Mouse (Mus musculus) embryonic facial prominence, embryonic 11.5 days (tissue): ENCODE measurements at regions not wholly inside any gene's neighbourhood (a gene's known extent, or its start where the extent isn't known, plus 50 kb on each side); places are given as distances from the start of the nearest gene placed in this dataset.

Source experiments
- ATAC-seq: fragments of 200-750 bp; cut with Nextera tagmentation; replicated peaks from 2 replicates; pipeline ENCODE4 v1.8.0; 2017; ENCODE audit warnings: low read depth; ENCODE audit not compliant: insufficient number of reproducible peaks, low FRiP score, low TSS enrichment
- DNase-seq: peaks from one replicate; pipeline ENCODE4 v3.0.0-alpha.2; 2015; ENCODE audit warnings: low spot score
- H3K27ac ChIP-seq: fragments of 300-500 bp; sonication (generic); replicated peaks from 2 replicates; pipeline ENCODE4 v1.5.1; 2014; ENCODE audit warnings: mild to moderate bottlenecking, low read depth, low read length, control low read depth
- H3K27me3 ChIP-seq: fragments of 300-500 bp; sonication (generic); 2 replicates; pipeline ENCODE4 v1.6.1; 2014; ENCODE audit warnings: mild to moderate bottlenecking, low read length, moderate library complexity, mixed read lengths; ENCODE audit not compliant: control insufficient read depth, insufficient read depth
- H3K36me3 ChIP-seq: fragments of 300-500 bp; sonication (generic); replicated peaks from 2 replicates; pipeline ENCODE4 v1.6.1; 2014; ENCODE audit warnings: low read depth, mild to moderate bottlenecking, low read length, moderate library complexity, mixed read lengths; ENCODE audit not compliant: control insufficient read depth, insufficient read depth
- H3K4me1 ChIP-seq: fragments of 300-500 bp; sonication (generic); 2 replicates; pipeline ENCODE4 v1.6.1; 2014; ENCODE audit warnings: low read length, mixed read lengths; ENCODE audit not compliant: control insufficient read depth, insufficient read depth
- H3K4me2 ChIP-seq: fragments of 300-500 bp; sonication (generic); 2 replicates; pipeline ENCODE4 v1.6.1; 2014; ENCODE audit warnings: low read depth, mild to moderate bottlenecking, control low read depth, low read length, moderate library complexity
- H3K4me3 ChIP-seq: fragments of 300-500 bp; sonication (generic); 2 replicates; pipeline ENCODE4 v1.5.1; 2014; ENCODE audit warnings: low read depth, low read length, control low read depth
- H3K9ac ChIP-seq: fragments of 300-500 bp; sonication (generic); replicated peaks from 2 replicates; pipeline ENCODE4 v1.6.1; 2014; ENCODE audit warnings: mild to moderate bottlenecking, control low read depth, low read length
- H3K9me3 ChIP-seq: fragments of 300-500 bp; sonication (generic); replicated peaks from 2 replicates; pipeline ENCODE4 v1.6.1; 2016; ENCODE audit warnings: mild to moderate bottlenecking, low read length, inconsistent platforms, mixed read lengths; ENCODE audit not compliant: control insufficient read depth
- WGBS: fragments of 180-500 bp; shearing (Covaris S2); extraction: QIAGEN DNeasy Blood & Tissue Kit; methylation state at CpG from one replicate; pipeline ENCODE4 v1.1.7; 2014; 5-methylcytosine and 5-hydroxymethylcytosine counted together

DNA sequence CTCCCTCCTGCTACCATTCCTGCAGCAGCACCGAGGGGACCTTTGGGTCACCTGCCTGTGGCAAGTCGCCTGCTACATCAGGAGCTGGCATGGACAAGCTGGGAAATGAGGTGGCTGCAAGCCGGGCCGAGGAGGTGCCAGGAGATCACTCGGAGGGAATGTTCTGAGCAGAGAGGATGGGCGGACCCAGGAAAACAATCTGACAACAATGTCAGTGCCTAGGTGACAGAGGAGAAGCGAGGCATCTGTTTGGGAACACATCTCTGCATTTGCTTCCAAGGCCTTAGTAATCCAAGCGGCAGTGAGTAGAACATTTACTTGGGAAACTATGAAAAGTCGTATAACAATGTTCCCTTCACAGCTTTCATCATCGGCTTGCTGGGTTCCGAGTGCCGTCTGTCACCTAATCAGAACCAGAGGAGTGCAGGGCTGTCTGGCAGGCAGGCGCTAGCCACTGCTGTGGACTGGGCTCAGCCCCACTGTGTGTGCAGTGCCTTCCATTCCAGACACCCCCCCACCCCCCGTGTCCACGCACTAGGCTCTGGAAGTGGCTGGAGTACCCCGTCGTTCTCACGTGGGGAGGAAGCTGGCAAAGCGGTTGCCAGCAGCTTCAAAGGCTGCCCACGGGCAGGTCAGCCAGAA, 56.6 kb upstream of the Slc25a33 start:
- Histone ChIP-seq H3K27ac (no peak overlapping the region), H3K4me1 (no peaks in the 10 kb centered on the region), H3K4me2 (no peak overlapping the region), H3K9me3 (no peaks in the 10 kb centered on the region), H3K27me3 (no peaks in the 10 kb centered on the region), H3K9ac (no peak overlapping the region), H3K4me3 (no peak overlapping the region), H3K36me3 (no peaks in the 10 kb centered on the region)
- WGBS = 78% methylated on average over 20 of the region's 20 CpGs
- DNase-seq (no peak), ATAC-seq (no peak)

GRCm38 (mm10) chr4:149829964-149830363, 55.9 kb upstream of the Slc25a33 start:
- no peak for DNase-seq
- ATAC-seq = no peak
- WGBS = 85% methylated on average over 4 of the region's 4 CpGs
- Histone ChIP-seq H3K9ac (no peak overlapping the region), H3K4me3 (no peak overlapping the region), H3K27ac (no peak overlapping the region), H3K36me3 (no peaks in the 10 kb centered on the region), H3K27me3 (no peaks in the 10 kb centered on the region), H3K4me2 (no peak overlapping the region), H3K9me3 (no peaks in the 10 kb centered on the region), H3K4me1 (no peaks in the 10 kb centered on the region)

DNA sequence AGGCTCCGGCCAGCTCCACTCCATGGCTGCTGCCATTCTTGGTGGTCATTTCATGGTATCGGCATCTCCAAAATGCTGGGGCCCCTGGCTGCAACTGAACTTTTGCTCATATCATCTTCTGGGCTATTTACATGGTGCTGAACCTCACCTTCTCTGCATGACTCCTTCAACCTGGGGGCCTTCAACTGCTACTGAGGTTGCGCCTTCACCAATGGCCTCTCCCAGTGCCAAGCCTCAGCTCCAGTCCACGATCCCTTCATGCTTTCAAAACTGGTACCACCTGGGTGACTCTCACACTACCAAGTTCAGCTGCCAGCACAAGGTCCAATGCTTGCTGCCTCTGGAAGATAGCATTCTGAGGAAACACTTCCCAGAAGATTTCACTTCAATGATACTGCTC, 53.7 kb upstream of the Slc25a33 start:
- ATAC-seq (no peak), DNase-seq (no peak)
- H3K9ac ChIP-seq = no peak overlapping the region
- H3K36me3 ChIP-seq = no peaks in the 10 kb centered on the region
- 94% methylated on average over 4 of the region's 4 CpGs for WGBS
- H3K9me3 ChIP-seq = no peaks in the 10 kb centered on the region
- H3K4me2 ChIP-seq = no peak overlapping the region
- no peaks in the 10 kb centered on the region for H3K4me1 ChIP-seq
- no peaks in the 10 kb centered on the region for H3K27me3 ChIP-seq
- H3K27ac ChIP-seq = no peak overlapping the region
- no peak overlapping the region for H3K4me3 ChIP-seq
